Mouse (Mus musculus): ENCODE measurements around the gene A830031A19Rik.

DNA sequence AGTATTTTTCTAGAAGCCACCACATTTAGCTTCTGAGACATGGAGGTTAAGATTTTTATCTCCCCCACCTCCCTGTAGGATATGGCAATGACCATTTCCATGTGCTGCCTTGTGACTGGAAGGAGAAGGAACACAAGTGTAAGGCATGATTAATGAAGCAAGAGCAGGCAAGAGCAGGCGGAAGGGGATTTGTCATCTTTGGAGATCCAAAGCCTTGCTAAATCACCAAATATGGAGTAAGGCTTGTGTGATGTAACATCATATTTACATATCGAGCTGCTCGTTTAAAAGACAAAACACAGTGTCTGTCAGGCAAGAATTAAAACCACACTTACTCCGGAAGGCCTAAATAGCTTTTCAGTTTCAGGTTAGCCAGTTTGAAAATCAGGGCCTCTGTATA is 12.2 kb upstream of the A830031A19Rik start:
- TF ChIP-seq CTCF (IDR thresholded peaks at IDR 0.05 in 2 of 3, conservative IDR thresholded peaks at IDR 0.05 in 1 of 3; ENCODE audit: control insufficient read depth in 1 of 3, insufficient read depth in 1 of 3, low read depth in 2 of 3, low read length in 3 of 3, poor library complexity in 1 of 3, severe bottlenecking in 1 of 3) = no peak
- no peak for TF ChIP-seq SIN3A (IDR thresholded peaks at IDR 0.05; ENCODE audit: low read length)

All from MEL (cell line).